Mouse (Mus musculus) thymus, adult 2 months (tissue): Measurements from ENCODE around the gene Angel1. TPM values are rescaled to one million over a fixed set of nuclear protein-coding genes. Genes with fewer than 3 reads are reported as not detected.

ENCODE experiments used
- DNase-seq: peaks from one replicate; pipeline ENCODE4 v3.0.0; 2021
- H3K27ac ChIP-seq: fragments of 200-500 bp; 2 replicates; pipeline ENCODE4 v1.5.1; 2012; ENCODE audit warnings: low read length, control low read depth; ENCODE audit not compliant: control insufficient read depth, insufficient read depth
- H3K27me3 ChIP-seq: fragments of 200-500 bp; 2 replicates; pipeline ENCODE4 v1.6.1; 2012; ENCODE audit warnings: mild to moderate bottlenecking, low read length, moderate library complexity, mixed read lengths; ENCODE audit not compliant: control insufficient read depth, insufficient read depth
- H3K36me3 ChIP-seq: fragments of 200-500 bp; 2 replicates; pipeline ENCODE4 v1.6.1; 2012; ENCODE audit warnings: mild to moderate bottlenecking, low read length, moderate library complexity; ENCODE audit not compliant: control insufficient read depth, insufficient read depth
- H3K4me1 ChIP-seq: fragments of 200-500 bp; replicated peaks from 2 replicates; pipeline ENCODE4 v1.6.1; 2012; ENCODE audit warnings: low read length; ENCODE audit not compliant: control insufficient read depth, insufficient read depth
- H3K4me3 ChIP-seq: fragments of 200-500 bp; 2 replicates; pipeline ENCODE4 v1.5.1; 2012; ENCODE audit warnings: mild to moderate bottlenecking, low read length, control low read depth, moderate library complexity; ENCODE audit not compliant: control insufficient read depth, insufficient read depth
- CTCF ChIP-seq: fragments of 200-500 bp; IDR thresholded peaks from 2 replicates; pipeline ENCODE4 v1.5.1; 2012; ENCODE audit warnings: mild to moderate bottlenecking, control low read depth, low read length, moderate library complexity, borderline replicate concordance; ENCODE audit not compliant: control insufficient read depth, poor library complexity, insufficient read depth; ENCODE audit errors: extremely low read depth
- POLR2A ChIP-seq: fragments of 200-500 bp; IDR thresholded peaks from 2 replicates; pipeline ENCODE4 v1.6.1; 2012; ENCODE audit warnings: mild to moderate bottlenecking, low read length, control low read depth, moderate library complexity; ENCODE audit not compliant: control insufficient read depth, poor library complexity, insufficient read depth; ENCODE audit errors: extremely low read depth
- WGBS: fragments of 180-500 bp; shearing (Covaris S2); methylation state at CpG from one replicate; pipeline ENCODE4 v1.1.7; 2018; 5-methylcytosine and 5-hydroxymethylcytosine counted together
- polyA plus RNA-seq: library from polyadenylated mRNA; depleted of rRNA; stranded (reverse); fragments of >200 nt; gene quantifications from 2 replicates; pipeline ENCODE4 v1.2.3, GENCODE M21; 2012; rRNA removed

Angel1 gene
- polyA plus RNA-seq, 1 experiment, result 8.4 TPM

- Histone ChIP-seq H3K36me3 (no peaks in the 10 kb centered on the region), H3K27me3 (no peaks in the 10 kb centered on the region), H3K4me1 (no peaks in the 10 kb centered on the region), H3K27ac (no peak overlapping the region), H3K4me3 (no peak overlapping the region)
- DNase-seq, result no peak
- WGBS, result 95% methylated on average over 2 of the region's 2 CpGs
- TF ChIP-seq POLR2A (no peak), CTCF (no peak)
Observed at GRCm38 (mm10) chr12:86668404-86668803, 57.9 kb downstream of the Angel1 start.

GRCm38 (mm10) chr12:86665656-86666055 lies 60.6 kb downstream of the Angel1 start:
- no peak for DNase-seq
- H3K27me3 ChIP-seq, result no peaks in the 10 kb centered on the region
- peaks cover 3% of the 10 kb centered on the region for H3K4me1 ChIP-seq
- 58% methylated on average over 3 of the region's 3 CpGs for WGBS
- TF ChIP-seq CTCF, result no peak
- no peak for TF ChIP-seq POLR2A
- H3K27ac ChIP-seq, result no peak overlapping the region
- no peak overlapping the region for H3K4me3 ChIP-seq
- no peaks in the 10 kb centered on the region for H3K36me3 ChIP-seq

- TF ChIP-seq POLR2A (no peak), CTCF (no peak)
- 77% methylated on average over 2 of the region's 2 CpGs for WGBS
Observed at GRCm38 (mm10) chr12:86660466-86660865, 65.8 kb downstream of the Angel1 start.

GRCm38 (mm10) chr12:86659447-86659968 lies 66.8 kb downstream of the Angel1 start:
- Histone ChIP-seq H3K27ac (no peak overlapping the region), H3K27me3 (no peaks in the 10 kb centered on the region), H3K4me3 (no peak overlapping the region), H3K4me1 (peaks cover 16% of the 10 kb centered on the region), H3K36me3 (no peaks in the 10 kb centered on the region)
- 4% methylated on average over 6 of the region's 6 CpGs for WGBS
- no peak for TF ChIP-seq CTCF
- TF ChIP-seq POLR2A, result no peak
- DNase-seq, result peak; percentile 54

More at GRCm38 (mm10) chr12:86660466-86660865, 65.8 kb downstream of the Angel1 start:
- no peaks in the 10 kb centered on the region for H3K27me3 ChIP-seq
- H3K4me1 ChIP-seq, result peaks cover 16% of the 10 kb centered on the region
- DNase-seq, result peak; percentile 5
- no peak overlapping the region for H3K4me3 ChIP-seq
- no peak overlapping the region for H3K27ac ChIP-seq
- no peaks in the 10 kb centered on the region for H3K36me3 ChIP-seq

- Histone ChIP-seq H3K4me1 (no peaks in the 10 kb centered on the region), H3K4me3 (no peak overlapping the region), H3K27ac (no peak overlapping the region), H3K27me3 (no peaks in the 10 kb centered on the region), H3K36me3 (no peaks in the 10 kb centered on the region)
- no peak for DNase-seq
- TF ChIP-seq CTCF, result no peak
- TF ChIP-seq POLR2A, result no peak
- WGBS, result 61% methylated on average over 4 of the region's 4 CpGs
Observed at GRCm38 (mm10) chr12:86652570-86653041, 73.7 kb downstream of the Angel1 start.

GRCm38 (mm10) chr12:86651301-86651860 lies 74.9 kb downstream of the Angel1 start:
- H3K4me1 ChIP-seq, result no peaks in the 10 kb centered on the region
- no peak overlapping the region for H3K27ac ChIP-seq
- H3K36me3 ChIP-seq, result no peaks in the 10 kb centered on the region
- WGBS, result 93% methylated on average over 8 of the region's 8 CpGs
- DNase-seq, result no peak
- no peak overlapping the region for H3K4me3 ChIP-seq
- H3K27me3 ChIP-seq, result no peaks in the 10 kb centered on the region
- no peak for TF ChIP-seq CTCF
- TF ChIP-seq POLR2A, result no peak

Other genes starting within 250 kb of the Angel1 start
- gene Vash1, start 47.8 kb downstream of the Angel1 start, polyA plus RNA-seq, result 3.0 and 3.7 TPM in 2 replicates
- 0.08 TPM in 1 of 2 replicates, not detected in the other for gene Lrrc74a, start 7.9 kb upstream of the Angel1 start, polyA plus RNA-seq
- gene Irf2bpl, start 158.3 kb upstream of the Angel1 start, polyA plus RNA-seq, result 38.6 and 46.1 TPM in 2 replicates
- gene Cipc, start 220.6 kb upstream of the Angel1 start, polyA plus RNA-seq, result 43.8 and 56.5 TPM in 2 replicates